Mouse (Mus musculus): ENCODE data around the gene Cadm1.
A peak's percentile ranks its signal among the peaks of the same experiment; 100 is the strongest.

The Cadm1 gene

GRCm38 (mm10) chr9:47552960-47553575 is 23.1 kb downstream of the Cadm1 start:
- no peak for DNase-seq

- DNase-seq = no peak
These were observed 30.8 kb downstream of the Cadm1 start for GRCm38 (mm10) chr9:47560726-47561125.

- no peak for DNase-seq
These were observed 31.6 kb downstream of the Cadm1 start for GRCm38 (mm10) chr9:47561596-47561995.

GRCm38 (mm10) chr9:47565088-47565487 is 35.1 kb downstream of the Cadm1 start:
- no peak for DNase-seq

- no peak for DNase-seq
These were observed 37.9 kb downstream of the Cadm1 start for GRCm38 (mm10) chr9:47567873-47568272.

- DNase-seq = no peak
These were observed 40.2 kb downstream of the Cadm1 start for GRCm38 (mm10) chr9:47570184-47570583.

GRCm38 (mm10) chr9:47571461-47571860 is 41.5 kb downstream of the Cadm1 start:
- no peak for DNase-seq

- DNase-seq = no peak
These were observed 42.2 kb downstream of the Cadm1 start for GRCm38 (mm10) chr9:47572132-47572531.

GRCm38 (mm10) chr9:47573456-47573855 is 43.5 kb downstream of the Cadm1 start:
- DNase-seq = no peak

- peak in 1 of 2 experiments; percentile 47 for DNase-seq
These were observed 44.9 kb downstream of the Cadm1 start for GRCm38 (mm10) chr9:47574710-47575414.

- no peak for DNase-seq
These were observed 45.8 kb downstream of the Cadm1 start for GRCm38 (mm10) chr9:47575764-47576163.

GRCm38 (mm10) chr9:47579464-47579863 is 49.5 kb downstream of the Cadm1 start:
- DNase-seq = no peak

- DNase-seq = peak in 1 of 2 experiments; percentile 29
These were observed 51.8 kb downstream of the Cadm1 start for GRCm38 (mm10) chr9:47581576-47582365.

GRCm38 (mm10) chr9:47583241-47583640 is 53.3 kb downstream of the Cadm1 start:
- no peak for DNase-seq

- DNase-seq = no peak
These were observed 56.2 kb downstream of the Cadm1 start for GRCm38 (mm10) chr9:47586176-47586575.

- no peak for DNase-seq
These were observed 56.9 kb downstream of the Cadm1 start for GRCm38 (mm10) chr9:47586839-47587238.

- peak in 1 of 2 experiments; percentile 59 for DNase-seq
These were observed 57.7 kb downstream of the Cadm1 start for GRCm38 (mm10) chr9:47587577-47588194.

GRCm38 (mm10) chr9:47589832-47590231 is 59.9 kb downstream of the Cadm1 start:
- peak; percentile 76 for DNase-seq

- DNase-seq = no peak
These were observed 71.6 kb downstream of the Cadm1 start for GRCm38 (mm10) chr9:47601541-47601940.

- DNase-seq = no peak
These were observed 74.0 kb downstream of the Cadm1 start for GRCm38 (mm10) chr9:47603971-47604370.

- DNase-seq = no peak
These were observed 75.7 kb downstream of the Cadm1 start for GRCm38 (mm10) chr9:47605628-47606027.

GRCm38 (mm10) chr9:47608441-47608840 is 78.5 kb downstream of the Cadm1 start:
- DNase-seq = no peak

GRCm38 (mm10) chr9:47608921-47609320 is 78.9 kb downstream of the Cadm1 start:
- no peak for DNase-seq

Measured in lung, postnatal 4 days (tissue).